In genomic region chr10:76873948-76874347, GRCm38 (mm10) we compare ENCODE assay signal across 8 mouse cellular contexts.
DNase-seq lines count a peak whose midpoint lies in the region.

No protein-coding gene starts in this region.

- peak; percentile 22 to 58 for DNase-seq in frontal cortex, adult 2 months (ENCODE audit: extremely low spot score in 1 of 2, low spot score in 1 of 2)
- no peak for DNase-seq in frontal cortex, postnatal 25 days (ENCODE audit: low spot score in 2 of 2)
- DNase-seq in right cerebral cortex, adult 18-20 months, result peak; percentile 70
- DNase-seq in right cerebral cortex, postnatal 4 days, result no peak
- peak; percentile 40 to 52 for DNase-seq in left cerebral cortex, adult 18-20 months (ENCODE audit: low spot score in 2 of 2)
- peak; percentile 78 for DNase-seq in telencephalon, adult 2 months (ENCODE audit: low read depth, low spot score)
- DNase-seq in spleen, adult 12 weeks (ENCODE audit: low spot score), result no peak
- no peak for DNase-seq in gastrocnemius, adult 18-20 months (ENCODE audit: low spot score)

Comparison
In these comparisons a context has a peak if more than half of its experiments do, and no peak if none do; other contexts are left out.
1. DNase-seq: peak in frontal cortex, adult 2 months (2 of 2), right cerebral cortex, adult 18-20 months (single experiment), left cerebral cortex, adult 18-20 months (2 of 2) and telencephalon, adult 2 months (single experiment); none in frontal cortex, postnatal 25 days (0 of 2), right cerebral cortex, postnatal 4 days (single experiment), spleen, adult 12 weeks (single experiment) and gastrocnemius, adult 18-20 months (single experiment).